Mouse (Mus musculus): Measurements from ENCODE around the gene Suv39h1. TPM values are rescaled to one million over a fixed set of nuclear protein-coding genes. Genes with fewer than 3 reads are reported as not detected.
"Not testable (repeated sequence)": the region's sequence is repeated elsewhere in the genome, so short reads cannot be mapped to it uniquely, and the experiment has no call there.

The Suv39h1 gene
- polyA plus RNA-seq, 1 experiment from 2014 or later: 69.5 TPM

- H3K4me1 ChIP-seq: no peaks in the 10 kb centered on the region
- no peaks in the 10 kb centered on the region for H3K36me3 ChIP-seq
- H3K4me2 ChIP-seq: no peak within 1 kb of the TSS
- H3K4me3 ChIP-seq (replicated peaks): no peak within 1 kb of the TSS
- H3K27me3 ChIP-seq: no peaks in the 10 kb centered on the region
- H3K9me3 ChIP-seq (replicated peaks): no peaks in the 10 kb centered on the region
- 80% methylated on average over 2 of the region's 2 CpGs for WGBS
- no peak within 1 kb of the TSS for H3K27ac ChIP-seq
- no peak for ATAC-seq (replicated peaks; ENCODE audit: low FRiP score)
- H3K9ac ChIP-seq: no peak within 1 kb of the TSS
Observed at GRCm38 (mm10) chrX:8018286-8018685, 56.3 kb downstream of the Suv39h1 start, which contains the start of gene Glod5. Gene Glod5 (minus strand): TSS chrX:8018492.

DNA sequence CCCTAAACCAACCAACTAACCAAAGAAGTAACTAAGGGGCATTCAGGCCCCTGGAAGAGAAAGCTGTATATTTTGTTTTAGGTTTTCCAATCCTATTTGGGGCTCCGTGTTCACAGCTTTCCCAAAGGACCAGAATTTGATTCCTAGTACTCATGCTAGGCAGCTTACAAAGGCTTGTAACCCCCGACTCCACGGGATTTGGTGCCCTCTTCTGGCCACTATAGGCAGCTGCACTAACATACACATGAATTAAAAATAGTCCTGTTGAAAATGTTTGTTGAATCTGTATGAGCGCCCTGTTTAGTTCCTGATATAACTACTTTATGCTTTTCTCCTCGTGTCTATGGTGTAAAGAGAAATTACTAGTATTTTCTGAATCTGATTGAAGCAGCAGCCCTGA lies 57.4 kb downstream of the Suv39h1 start:
- Histone ChIP-seq H3K27ac (no peak overlapping the region), H3K9ac (no peak overlapping the region), H3K4me2 (no peak overlapping the region), H3K4me1 (no peaks in the 10 kb centered on the region), H3K4me3 (replicated peaks) (no peak overlapping the region), H3K27me3 (no peaks in the 10 kb centered on the region), H3K9me3 (replicated peaks) (no peaks in the 10 kb centered on the region), H3K36me3 (no peaks in the 10 kb centered on the region)
- no peak for ATAC-seq (replicated peaks; ENCODE audit: low FRiP score)
- WGBS: 16% methylated on average over 5 of the region's 5 CpGs

- not testable (repeated sequence) for H3K27ac ChIP-seq; H3K9me3 ChIP-seq (replicated peaks); H3K27me3 ChIP-seq; H3K4me2 ChIP-seq; H3K36me3 ChIP-seq; H3K9ac ChIP-seq; H3K4me1 ChIP-seq; H3K4me3 ChIP-seq (replicated peaks); ATAC-seq (replicated peaks; ENCODE audit: low FRiP score)
- 25% methylated on average over 7 of the region's 7 CpGs for WGBS
Observed at GRCm38 (mm10) chrX:8015675-8016074, 58.9 kb downstream of the Suv39h1 start.

- no peak overlapping the region for H3K4me3 ChIP-seq (replicated peaks)
- no peak overlapping the region for H3K4me2 ChIP-seq
- H3K9ac ChIP-seq: no peak overlapping the region
- 46% methylated on average over 7 of the region's 8 CpGs for WGBS
- no peaks in the 10 kb centered on the region for H3K27me3 ChIP-seq
- H3K9me3 ChIP-seq (replicated peaks): no peaks in the 10 kb centered on the region
- ATAC-seq (replicated peaks; ENCODE audit: low FRiP score): no peak
- H3K36me3 ChIP-seq: no peaks in the 10 kb centered on the region
- H3K27ac ChIP-seq: no peak overlapping the region
- H3K4me1 ChIP-seq: no peaks in the 10 kb centered on the region
Observed at GRCm38 (mm10) chrX:8013569-8014314, 60.8 kb downstream of the Suv39h1 start.

DNA sequence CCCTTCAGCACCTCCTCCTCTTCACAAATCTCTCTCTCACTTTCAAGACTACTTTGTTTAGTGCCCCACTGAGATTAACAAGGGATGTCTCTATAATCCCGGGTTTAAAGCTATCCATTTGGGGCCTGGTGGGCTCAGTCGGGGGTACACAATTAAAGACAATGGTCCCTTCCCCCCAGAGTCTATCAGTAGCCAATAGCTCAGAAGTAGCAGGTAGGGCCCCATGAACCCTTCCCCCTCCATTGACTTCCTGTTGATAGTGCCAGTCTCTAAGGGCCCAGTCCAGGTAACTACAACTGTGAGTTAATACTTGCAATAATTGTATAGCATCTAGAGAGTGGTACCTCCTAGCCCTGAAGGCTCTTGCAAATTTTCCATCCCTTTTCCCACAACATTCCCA lies 61.4 kb downstream of the Suv39h1 start:
- no peak overlapping the region for H3K27ac ChIP-seq
- WGBS: 12% methylated on average over 2 of the region's 2 CpGs
- ATAC-seq (replicated peaks; ENCODE audit: low FRiP score): no peak
- H3K9me3 ChIP-seq (replicated peaks): no peaks in the 10 kb centered on the region
- no peaks in the 10 kb centered on the region for H3K36me3 ChIP-seq
- no peak overlapping the region for H3K9ac ChIP-seq
- H3K27me3 ChIP-seq: no peaks in the 10 kb centered on the region
- H3K4me3 ChIP-seq (replicated peaks): no peak overlapping the region
- no peak overlapping the region for H3K4me2 ChIP-seq
- H3K4me1 ChIP-seq: no peaks in the 10 kb centered on the region

Other genes with a start within 250 kb of the Suv39h1 start
- gene Otud5, start 233.4 kb downstream of the Suv39h1 start, polyA plus RNA-seq (2015; fragmentation: Nextera tagmentation; extraction: Ambion mirVana): 40.0 and 44.8 TPM in 2 replicates
- 9.7 and 10.8 TPM in 2 replicates for gene Pim2, start 196.5 kb downstream of the Suv39h1 start, polyA plus RNA-seq (2015; fragmentation: Nextera tagmentation; extraction: Ambion mirVana)
- gene Slc35a2, start 190.7 kb downstream of the Suv39h1 start, polyA plus RNA-seq (2015; fragmentation: Nextera tagmentation; extraction: Ambion mirVana): 33.7 and 35.8 TPM in 2 replicates
- 116 and 119 TPM in 2 replicates for gene Pqbp1, start 175.5 kb downstream of the Suv39h1 start, polyA plus RNA-seq (2015; fragmentation: Nextera tagmentation; extraction: Ambion mirVana)
- gene Timm17b, start 175.4 kb downstream of the Suv39h1 start, polyA plus RNA-seq (2015; fragmentation: Nextera tagmentation; extraction: Ambion mirVana): 168 and 171 TPM in 2 replicates
- not detected in 2 replicates for gene Gm10491, start 166.9 kb downstream of the Suv39h1 start, polyA plus RNA-seq (2015; fragmentation: Nextera tagmentation; extraction: Ambion mirVana)
- gene Gm10490, start 165.2 kb downstream of the Suv39h1 start, polyA plus RNA-seq (2015; fragmentation: Nextera tagmentation; extraction: Ambion mirVana): not detected in 2 replicates
- gene Pcsk1n, start 154.9 kb downstream of the Suv39h1 start, polyA plus RNA-seq (2015; fragmentation: Nextera tagmentation; extraction: Ambion mirVana): 1.7 and 7.7 TPM in 2 replicates
- gene Eras, start 146.2 kb downstream of the Suv39h1 start, polyA plus RNA-seq (2015; fragmentation: Nextera tagmentation; extraction: Ambion mirVana): not detected in 2 replicates
- 49.2 and 59.6 TPM in 2 replicates for gene Hdac6, start 126.9 kb downstream of the Suv39h1 start, polyA plus RNA-seq (2015; fragmentation: Nextera tagmentation; extraction: Ambion mirVana)
- gene Gata1, start 96.7 kb downstream of the Suv39h1 start, polyA plus RNA-seq (2015; fragmentation: Nextera tagmentation; extraction: Ambion mirVana): 1.2 and 2.3 TPM in 2 replicates
- gene Glod5, start 56.3 kb downstream of the Suv39h1 start, polyA plus RNA-seq (2015; fragmentation: Nextera tagmentation; extraction: Ambion mirVana): 0.35 TPM in 1 of 2 replicates, not detected in the other
- 0.23 and 0.49 TPM in 2 replicates for gene Was, start 15.7 kb upstream of the Suv39h1 start, polyA plus RNA-seq (2015; fragmentation: Nextera tagmentation; extraction: Ambion mirVana)
- 22.7 and 29.3 TPM in 2 replicates for gene Wdr13, start 58.1 kb upstream of the Suv39h1 start, polyA plus RNA-seq (2015; fragmentation: Nextera tagmentation; extraction: Ambion mirVana)
- 490 and 492 TPM in 2 replicates for gene Rbm3, start 71.1 kb upstream of the Suv39h1 start, polyA plus RNA-seq (2015; fragmentation: Nextera tagmentation; extraction: Ambion mirVana)
- 12.1 and 12.2 TPM in 2 replicates for gene Tbc1d25, start 101.4 kb upstream of the Suv39h1 start, polyA plus RNA-seq (2015; fragmentation: Nextera tagmentation; extraction: Ambion mirVana)
- gene Ebp, start 118.8 kb upstream of the Suv39h1 start, polyA plus RNA-seq (2015; fragmentation: Nextera tagmentation; extraction: Ambion mirVana): 34.1 and 36.9 TPM in 2 replicates
- gene Porcn, start 131.8 kb upstream of the Suv39h1 start, polyA plus RNA-seq (2015; fragmentation: Nextera tagmentation; extraction: Ambion mirVana): 6.8 and 8.1 TPM in 2 replicates
- 39.7 and 40.4 TPM in 2 replicates for gene Ftsj1, start 177.6 kb upstream of the Suv39h1 start, polyA plus RNA-seq (2015; fragmentation: Nextera tagmentation; extraction: Ambion mirVana)
- gene Slc38a5, start 196.4 kb upstream of the Suv39h1 start, polyA plus RNA-seq (2015; fragmentation: Nextera tagmentation; extraction: Ambion mirVana): 1.4 and 3.4 TPM in 2 replicates

Data from kidney, embryonic 15.5 days (tissue).